Mouse (Mus musculus) heart, adult 2 months (tissue): ENCODE measurements around the gene Samd1. TPM values are rescaled to one million over a fixed set of nuclear protein-coding genes. Genes with fewer than 3 reads are reported as not detected.

Experiments used
- DNase-seq, 2 experiments: peaks; one replicate each; pipeline ENCODE4 v3.0.0; 2021
- H3K27ac ChIP-seq: fragments of 200-600 bp; 2 replicates; pipeline ENCODE4 v1.8.1; 2022
- H3K27me3 ChIP-seq: fragments of 200-500 bp; 2 replicates; pipeline ENCODE4 v1.6.1; 2012; ENCODE audit warnings: mild to moderate bottlenecking, low read length, inconsistent platforms, mixed read lengths; ENCODE audit not compliant: control insufficient read depth, insufficient read depth
- H3K36me3 ChIP-seq: fragments of 200-500 bp; 2 replicates; pipeline ENCODE4 v1.6.1; 2012; ENCODE audit warnings: low read length, inconsistent platforms; ENCODE audit not compliant: control insufficient read depth, insufficient read depth
- H3K4me1 ChIP-seq: fragments of 200-500 bp; 2 replicates; pipeline ENCODE4 v1.6.1; 2011; ENCODE audit warnings: low read length; ENCODE audit not compliant: control insufficient read depth, insufficient read depth
- H3K4me3 ChIP-seq: fragments of 200-600 bp; 2 replicates; pipeline ENCODE4 v1.8.1; 2022
- H3K79me2 ChIP-seq: fragments of 200-500 bp; replicated peaks from 2 replicates; pipeline ENCODE4 v1.6.1; 2012; ENCODE audit warnings: mild to moderate bottlenecking, inconsistent platforms, low read length, moderate library complexity, mixed read lengths; ENCODE audit not compliant: control insufficient read depth, insufficient read depth
- H3K9ac ChIP-seq: fragments of 200-500 bp; 2 replicates; pipeline ENCODE4 v1.6.1; 2012; ENCODE audit warnings: low read depth, mild to moderate bottlenecking, control low read depth, inconsistent platforms, low read length, mixed read lengths
- CTCF ChIP-seq: fragments of 200-600 bp; IDR thresholded peaks from 2 replicates; pipeline ENCODE4 v1.8.1; 2022; ENCODE audit warnings: antibody characterized with exemption, mild to moderate bottlenecking, moderate library complexity
- EP300 ChIP-seq: fragments of 200-500 bp; IDR thresholded peaks from 2 replicates; pipeline ENCODE4 v1.6.1; 2011; ENCODE audit warnings: low read depth, low read length, control low read depth; ENCODE audit not compliant: insufficient read depth
- POLR2A ChIP-seq: fragments of 200-500 bp; IDR thresholded peaks from 2 replicates; pipeline ENCODE4 v1.6.1; 2011; ENCODE audit warnings: mild to moderate bottlenecking, low read depth, low read length, control low read depth; ENCODE audit not compliant: insufficient read depth
- WGBS: fragments of 180-500 bp; shearing (Covaris S2); methylation state at CpG from one replicate; pipeline ENCODE4 v1.1.7; 2018; 5-methylcytosine and 5-hydroxymethylcytosine counted together
- intact Hi-C: fragments of 180-260 bp; cut with DNase I; formaldehyde crosslinking; loops from one replicate; pipeline ENCODE4 v1.15.1; 2025
- polyA plus RNA-seq: library from polyadenylated mRNA; depleted of rRNA; stranded (reverse); fragments of >200 nt; gene quantifications from 2 replicates; pipeline ENCODE4 v1.2.3, GENCODE M21; 2012
- total RNA-seq, 2 experiments: library from RNA; stranded (reverse); gene quantifications; 2 replicates each; pipeline ENCODE4 v1.2.3; 2021

Gene Samd1
- total and polyA plus RNA-seq, 3 experiments, result 21.6 to 29.9 (median 29.7) TPM

- Histone ChIP-seq H3K79me2 (no peaks in the 10 kb centered on the region), H3K27ac (no peak within 1 kb of the TSS; the same call in 1 of the 2 replicates), H3K4me1 (peaks cover 2% of the 10 kb centered on the region), H3K27me3 (peaks cover 2% of the 10 kb centered on the region; the same call in 1 of the 2 replicates), H3K9ac (peak within 1 kb of the TSS; percentile 79), H3K36me3 (no peaks in the 10 kb centered on the region), H3K4me3 (peak within 1 kb of the TSS; percentile 58)
- 2% methylated on average over 45 of the region's 45 CpGs for WGBS
- TF ChIP-seq POLR2A (no peak), CTCF (0 out of 2 replicates have a peak, but pooled peaks have one; percentile 18)
- DNase-seq, result peak in 1 of 2 experiments; percentile 24
- intact Hi-C loops, result loop anchor here (2.0 kb wide), 2 partner anchors 13 to 55 kb away; partner anchors contain the start of gene Rfx1
Measured at GRCm38 (mm10) chr8:84011705-84012498, 14.4 kb downstream of the Samd1 start, which contains the start of gene 2210011C24Rik. TSS of gene 2210011C24Rik (minus strand) at chr8:84012171.

- H3K79me2 ChIP-seq, result no peaks in the 10 kb centered on the region
- H3K4me3 ChIP-seq, result no peak overlapping the region
- H3K36me3 ChIP-seq, result no peaks in the 10 kb centered on the region
- DNase-seq, result peak in 1 of 2 experiments; percentile 41
- H3K9ac ChIP-seq, result peak overlapping the region; percentile 35; the same call in 1 of the 2 replicates
- no peak for TF ChIP-seq CTCF
- WGBS, result 33% methylated on average over 35 of the region's 35 CpGs
- peaks cover 2% of the 10 kb centered on the region; the same call in 1 of the 2 replicates for H3K27me3 ChIP-seq
- H3K27ac ChIP-seq, result no peak overlapping the region
- peaks cover 2% of the 10 kb centered on the region for H3K4me1 ChIP-seq
- intact Hi-C loops, result no loop called here
Measured at GRCm38 (mm10) chr8:84012499-84013165, 15.2 kb downstream of the Samd1 start.

- H3K79me2 ChIP-seq, result no peaks in the 10 kb centered on the region
- H3K27ac ChIP-seq, result no peak overlapping the region
- H3K4me1 ChIP-seq, result no peaks in the 10 kb centered on the region; the same call in 1 of the 2 replicates
- TF ChIP-seq POLR2A (no peak), CTCF (no peak), EP300 (no peak)
- no peak overlapping the region for H3K9ac ChIP-seq
- DNase-seq, result no peak
- H3K36me3 ChIP-seq, result no peaks in the 10 kb centered on the region
- H3K27me3 ChIP-seq, result no peaks in the 10 kb centered on the region
- no peak overlapping the region for H3K4me3 ChIP-seq
- WGBS, result 93% methylated on average over 5 of the region's 5 CpGs
- intact Hi-C loops, result no loop called here
Measured at GRCm38 (mm10) chr8:84015833-84016232, 18.4 kb downstream of the Samd1 start.

- peaks cover 9% of the 10 kb centered on the region for H3K4me1 ChIP-seq
- no peak overlapping the region for H3K4me3 ChIP-seq
- no peak for TF ChIP-seq EP300
- TF ChIP-seq POLR2A, result no peak
- TF ChIP-seq CTCF, result no peak
- no peaks in the 10 kb centered on the region for H3K79me2 ChIP-seq
- H3K36me3 ChIP-seq, result peaks cover 4% of the 10 kb centered on the region; the same call in 1 of the 2 replicates
- intact Hi-C loops, result no loop called here
- no peak overlapping the region for H3K9ac ChIP-seq
- no peaks in the 10 kb centered on the region; the same call in 1 of the 2 replicates for H3K27me3 ChIP-seq
- WGBS, result 88% methylated on average over 9 of the region's 9 CpGs
- no peak for DNase-seq
- no peak overlapping the region for H3K27ac ChIP-seq
Measured at GRCm38 (mm10) chr8:84019738-84020137, 22.3 kb downstream of the Samd1 start.

- 42% methylated on average over 18 of the region's 18 CpGs for WGBS
- intact Hi-C loops, result no loop called here
- Histone ChIP-seq H3K36me3 (peaks cover 4% of the 10 kb centered on the region; the same call in 1 of the 2 replicates), H3K27me3 (no peaks in the 10 kb centered on the region; the same call in 1 of the 2 replicates), H3K4me3 (no peak within 1 kb of the TSS), H3K4me1 (peaks cover 9% of the 10 kb centered on the region), H3K9ac (no peak within 1 kb of the TSS), H3K79me2 (no peaks in the 10 kb centered on the region), H3K27ac (no peak within 1 kb of the TSS)
- TF ChIP-seq CTCF (no peak), EP300 (no peak), POLR2A (no peak)
- DNase-seq, result no peak
Measured at GRCm38 (mm10) chr8:84021096-84021495, 23.6 kb downstream of the Samd1 start, which contains the start of gene Palm3. TSS of gene Palm3 (plus strand) at chr8:84021471.

- Histone ChIP-seq H3K27ac (no peak overlapping the region), H3K36me3 (peaks cover 4% of the 10 kb centered on the region; the same call in 1 of the 2 replicates), H3K4me1 (peaks cover 9% of the 10 kb centered on the region), H3K27me3 (no peaks in the 10 kb centered on the region; the same call in 1 of the 2 replicates), H3K4me3 (no peak overlapping the region), H3K79me2 (no peaks in the 10 kb centered on the region), H3K9ac (no peak overlapping the region)
- 52% methylated on average over 12 of the region's 12 CpGs for WGBS
- intact Hi-C loops, result no loop called here
- TF ChIP-seq POLR2A (no peak), CTCF (no peak), EP300 (no peak)
- no peak for DNase-seq
Measured at GRCm38 (mm10) chr8:84021569-84021968, 24.1 kb downstream of the Samd1 start.
